Mouse (Mus musculus) myocyte (in vitro differentiated cells): ENCODE measurements around the gene Cox10. TPM values are rescaled to one million over a fixed set of nuclear protein-coding genes. Genes with fewer than 3 reads are reported as not detected.

Experiments
- H3K27me3 ChIP-seq: one replicate; pipeline ENCODE4 v1.6.1; 2011; ENCODE audit not compliant: control insufficient read depth, insufficient read depth, insufficient read length
- H3K36me3 ChIP-seq: one replicate; pipeline ENCODE4 v1.6.1; 2011; ENCODE audit not compliant: control insufficient read depth, insufficient read depth
- H3K4me2 ChIP-seq: one replicate; pipeline ENCODE4 v1.6.1; 2011; ENCODE audit warnings: low read depth, control low read depth
- H3K4me3 ChIP-seq: one replicate; pipeline ENCODE4 v1.5.1; 2011; ENCODE audit warnings: mild to moderate bottlenecking, control low read depth, moderate library complexity
- H3K79me2 ChIP-seq: one replicate; pipeline ENCODE4 v1.6.1; 2011; ENCODE audit not compliant: control insufficient read depth, insufficient read depth
- H3ac ChIP-seq: one replicate; pipeline ENCODE4 v1.6.1; 2011; ENCODE audit not compliant: control insufficient read depth, insufficient read length
- CEBPB ChIP-seq: IDR thresholded peaks from 2 replicates; pipeline ENCODE4 v1.6.1; 2011; ENCODE audit warnings: mild to moderate bottlenecking, moderate library complexity; ENCODE audit not compliant: poor library complexity, insufficient read depth, severe bottlenecking
- E2F4 ChIP-seq: IDR thresholded peaks from one replicate; pipeline ENCODE4 v1.6.1; 2011; ENCODE audit warnings: mild to moderate bottlenecking, control low read depth, moderate library complexity; ENCODE audit not compliant: insufficient read depth
- MAX ChIP-seq: IDR thresholded peaks from one replicate; pipeline ENCODE4 v1.6.1; 2011; ENCODE audit warnings: low read depth, mild to moderate bottlenecking, control low read depth
- MYOD1 ChIP-seq, 3 experiments: IDR thresholded peaks; one replicate each; pipeline ENCODE4 v1.6.1; 2011; ENCODE audit warnings: control low read depth in 2 of 3, low read depth in 2 of 3, mild to moderate bottlenecking in 2 of 3, moderate library complexity in 1 of 3; ENCODE audit not compliant: insufficient read length in 2 of 3, control insufficient read depth in 1 of 3
- MYOG ChIP-seq, 3 experiments: IDR thresholded peaks; one replicate each; pipeline ENCODE4 v1.6.1; 2011; ENCODE audit warnings: control low read depth in 2 of 3, low read depth in 2 of 3, mild to moderate bottlenecking in 2 of 3; ENCODE audit not compliant: insufficient read length in 2 of 3, control insufficient read depth in 1 of 3, insufficient read depth in 1 of 3
- POLR2A ChIP-seq: IDR thresholded peaks from one replicate; pipeline ENCODE4 v1.6.1; 2011; ENCODE audit warnings: low read depth, mild to moderate bottlenecking, control low read depth, moderate library complexity; ENCODE audit not compliant: insufficient read length
- POLR2AphosphoS2 ChIP-seq: IDR thresholded peaks from one replicate; pipeline ENCODE4 v1.6.1; 2011; ENCODE audit warnings: low read depth, control low read depth; ENCODE audit not compliant: insufficient read length
- REST ChIP-seq: IDR thresholded peaks from one replicate; pipeline ENCODE4 v1.6.1; 2011; ENCODE audit warnings: mild to moderate bottlenecking, control low read depth, moderate library complexity; ENCODE audit not compliant: insufficient read depth, insufficient read length
- SRF ChIP-seq: IDR thresholded peaks from one replicate; pipeline ENCODE4 v1.6.1; 2011; ENCODE audit warnings: low read depth; ENCODE audit not compliant: control insufficient read depth, insufficient read length
- TCF12 ChIP-seq: IDR thresholded peaks from one replicate; pipeline ENCODE4 v1.6.1; 2011; ENCODE audit warnings: mild to moderate bottlenecking, control low read depth; ENCODE audit not compliant: poor library complexity, insufficient read depth, severe bottlenecking
- TCF3 ChIP-seq: IDR thresholded peaks from one replicate; pipeline ENCODE4 v1.6.1; 2011; ENCODE audit warnings: low read depth, control low read depth; ENCODE audit not compliant: insufficient read length
- USF1 ChIP-seq: IDR thresholded peaks from one replicate; pipeline ENCODE4 v1.6.1; 2011; ENCODE audit warnings: low read depth, mild to moderate bottlenecking, control low read depth, moderate library complexity
- polyA plus RNA-seq: library from polyadenylated mRNA; unstranded; fragments of >200 nt; fragmentation: generic; extraction: Trizol; gene quantifications from one replicate; pipeline ENCODE4 v1.2.1, GENCODE M21; 2012; ENCODE audit warnings: missing spikeins

Gene Cox10
- polyA plus RNA-seq, 1 experiment, result 17.3 TPM

DNA sequence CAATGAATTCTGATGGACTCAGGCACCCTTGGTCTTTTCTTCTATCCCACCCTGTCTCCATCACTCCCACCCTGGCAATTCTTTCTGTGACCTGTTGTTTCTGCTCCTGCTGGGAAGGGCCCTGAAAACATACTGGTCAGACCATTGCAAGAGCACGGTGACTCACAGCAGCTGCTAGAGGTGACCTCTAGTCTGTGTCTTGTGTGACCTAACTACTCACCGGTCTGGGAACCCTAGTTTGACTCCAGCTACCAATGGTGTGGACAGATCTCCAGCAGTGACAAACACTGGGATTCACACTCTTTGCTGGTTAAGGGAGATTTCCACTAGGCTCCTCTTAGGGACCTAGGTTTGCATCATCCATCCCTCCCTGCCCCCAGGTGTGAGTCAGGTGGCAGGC, 101.5 kb downstream of the Cox10 start:
- TF ChIP-seq MYOD1 (IDR thresholded peaks at IDR 0.05; ENCODE audit: control insufficient read depth in 1 of 3, insufficient read length in 2 of 3, low read depth in 2 of 3) (peak in 1 of 3 experiments; percentile 8), USF1 (no peak)
- Histone ChIP-seq H3K4me2 (no peak overlapping the region), H3ac (no peak overlapping the region), H3K4me3 (no peak overlapping the region), H3K79me2 (no peaks in the 10 kb centered on the region), H3K36me3 (no peaks in the 10 kb centered on the region), H3K27me3 (no peaks in the 10 kb centered on the region)

DNA sequence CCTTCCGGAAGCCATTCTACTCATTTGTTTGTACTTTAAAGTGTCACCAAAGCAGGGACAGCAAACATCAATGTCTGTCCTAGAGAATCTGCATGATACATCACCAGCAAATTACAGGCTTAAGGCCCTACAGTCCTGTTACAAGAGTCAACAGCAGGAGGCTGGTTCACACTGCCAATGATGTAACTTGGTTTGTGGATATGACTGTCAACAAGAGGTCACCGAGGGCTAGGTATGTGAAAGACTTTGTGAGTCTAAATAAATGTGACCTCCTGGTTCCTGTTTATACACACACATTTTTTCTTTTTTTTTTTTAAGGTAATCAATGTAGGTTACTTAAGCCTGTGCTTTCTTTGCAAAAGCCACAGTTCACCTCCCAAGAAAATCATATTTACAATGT, 102.5 kb downstream of the Cox10 start:
- TF ChIP-seq SRF (no peak), POLR2AphosphoS2 (no peak), USF1 (no peak), POLR2A (no peak), E2F4 (no peak), TCF12 (no peak)
- Histone ChIP-seq H3K36me3 (no peaks in the 10 kb centered on the region), H3K79me2 (no peaks in the 10 kb centered on the region), H3K4me3 (no peak overlapping the region), H3ac (no peak overlapping the region), H3K27me3 (no peaks in the 10 kb centered on the region), H3K4me2 (no peak overlapping the region)

DNA sequence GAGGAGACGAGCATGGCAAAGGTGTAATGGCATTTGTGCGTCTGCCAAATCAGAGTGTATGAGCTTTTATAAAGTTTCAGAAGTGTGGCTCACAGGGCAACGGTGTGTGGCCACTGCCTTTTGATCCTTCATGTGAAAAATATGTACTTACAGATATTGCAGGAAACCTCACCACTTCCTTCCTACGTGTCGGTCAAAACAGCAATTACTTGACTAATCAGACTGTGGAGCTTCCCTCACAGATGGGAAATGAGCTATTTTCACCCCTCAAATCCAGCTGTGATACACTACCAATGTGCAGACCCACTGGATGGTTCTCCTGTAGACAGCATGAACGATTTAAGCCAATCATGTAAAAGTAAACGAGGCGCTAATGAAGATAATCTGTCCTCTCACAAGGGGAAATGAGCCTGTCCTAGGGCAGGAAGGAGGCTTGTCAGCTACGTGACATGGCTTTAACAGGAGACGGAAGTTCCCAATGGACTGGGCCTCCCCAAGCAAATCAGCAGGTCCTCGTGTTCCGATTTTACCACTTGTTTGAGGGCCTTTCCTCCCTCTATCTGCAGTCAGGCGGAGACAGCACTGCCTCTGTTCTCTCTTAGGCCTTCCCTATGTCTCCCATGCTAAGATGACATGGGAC, 103.9 kb downstream of the Cox10 start:
- no peak overlapping the region for H3K4me3 ChIP-seq
- H3K4me2 ChIP-seq, result no peak overlapping the region
- no peak overlapping the region for H3ac ChIP-seq
- no peaks in the 10 kb centered on the region for H3K36me3 ChIP-seq
- no peaks in the 10 kb centered on the region for H3K79me2 ChIP-seq
- no peaks in the 10 kb centered on the region for H3K27me3 ChIP-seq
- TF ChIP-seq MYOG (IDR thresholded peaks at IDR 0.05; ENCODE audit: control insufficient read depth in 1 of 3, insufficient read depth in 1 of 3, insufficient read length in 2 of 3, low read depth in 2 of 3) (no peak), REST (no peak), E2F4 (no peak), MYOD1 (IDR thresholded peaks at IDR 0.05; ENCODE audit: control insufficient read depth in 1 of 3, insufficient read length in 2 of 3, low read depth in 2 of 3) (no peak), CEBPB (no peak), POLR2AphosphoS2 (no peak), MAX (no peak), POLR2A (no peak), USF1 (no peak), TCF12 (no peak), TCF3 (no peak), SRF (no peak)

DNA sequence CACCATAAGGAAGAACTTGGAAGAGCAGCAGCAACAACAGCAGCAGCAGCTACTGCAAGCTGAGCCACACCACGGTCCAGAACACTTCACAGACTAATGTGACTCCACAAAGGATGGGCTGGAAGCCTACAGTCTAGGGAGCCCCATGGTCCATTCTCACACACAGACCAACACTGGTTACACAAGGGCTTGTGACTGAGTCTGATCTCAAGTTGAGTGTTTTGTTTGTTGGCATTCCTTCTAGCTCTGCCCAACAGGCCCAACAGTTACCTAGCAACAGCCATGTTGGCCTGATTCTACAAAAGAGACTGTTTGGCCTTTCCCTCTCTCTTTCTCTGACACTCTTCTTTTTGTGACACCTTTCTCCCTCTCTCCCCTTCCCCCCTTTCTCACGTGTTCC, 105.3 kb downstream of the Cox10 start:
- TF ChIP-seq USF1 (no peak), MYOD1 (IDR thresholded peaks at IDR 0.05; ENCODE audit: control insufficient read depth in 1 of 3, insufficient read length in 2 of 3, low read depth in 2 of 3) (no peak), TCF12 (no peak), TCF3 (no peak), MYOG (IDR thresholded peaks at IDR 0.05; ENCODE audit: control insufficient read depth in 1 of 3, insufficient read depth in 1 of 3, insufficient read length in 2 of 3, low read depth in 2 of 3) (no peak), POLR2AphosphoS2 (no peak), SRF (no peak), MAX (no peak), REST (no peak), CEBPB (no peak), POLR2A (no peak), E2F4 (no peak)
- H3K79me2 ChIP-seq, result no peaks in the 10 kb centered on the region

DNA sequence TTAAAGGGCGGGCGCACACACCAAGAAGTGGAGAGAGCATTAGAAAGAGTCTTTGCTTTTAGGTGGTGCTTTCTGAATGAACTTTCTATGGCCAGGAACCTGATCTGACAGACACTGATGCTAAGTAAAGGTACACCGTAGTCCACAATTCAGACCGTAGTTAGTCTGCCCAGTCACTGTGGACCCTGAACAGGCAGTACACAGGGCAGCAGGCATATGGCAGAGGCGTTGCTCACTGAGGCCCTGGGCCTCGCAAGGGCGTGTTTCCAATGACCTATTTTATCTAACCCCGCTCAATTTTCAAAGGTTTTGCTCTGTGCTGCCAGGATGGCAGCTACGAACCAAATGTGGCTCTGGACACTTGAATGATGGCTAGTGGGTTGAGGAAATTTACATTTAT, 107.8 kb downstream of the Cox10 start:
- no peak for TF ChIP-seq POLR2A
- TF ChIP-seq TCF12, result no peak
- no peak for TF ChIP-seq POLR2AphosphoS2
- TF ChIP-seq SRF, result no peak
- TF ChIP-seq MYOG (IDR thresholded peaks at IDR 0.05; ENCODE audit: control insufficient read depth in 1 of 3, insufficient read depth in 1 of 3, insufficient read length in 2 of 3, low read depth in 2 of 3), result no peak
- no peak for TF ChIP-seq MYOD1 (IDR thresholded peaks at IDR 0.05; ENCODE audit: control insufficient read depth in 1 of 3, insufficient read length in 2 of 3, low read depth in 2 of 3)
- no peak for TF ChIP-seq USF1
- no peak overlapping the region for H3ac ChIP-seq
- no peaks in the 10 kb centered on the region for H3K36me3 ChIP-seq
- H3K4me3 ChIP-seq, result no peak overlapping the region
- H3K79me2 ChIP-seq, result no peaks in the 10 kb centered on the region
- no peaks in the 10 kb centered on the region for H3K27me3 ChIP-seq
- no peak overlapping the region for H3K4me2 ChIP-seq

More for the DNA sequence above, 105.3 kb downstream of the Cox10 start:
- Histone ChIP-seq H3K36me3 (no peaks in the 10 kb centered on the region), H3K4me2 (no peak overlapping the region), H3K27me3 (no peaks in the 10 kb centered on the region), H3ac (no peak overlapping the region), H3K4me3 (no peak overlapping the region)
